Comparison of ENCODE assay signal across 8 mouse cellular contexts in genomic region chr5:123142161-123143157, GRCm38 (mm10). TPM values are rescaled to one million over a fixed set of nuclear protein-coding genes. Genes with fewer than 3 reads are reported as not detected.
DNase-seq lines count a peak whose midpoint lies in the region; ATAC-seq lines count a peak whose summit lies in the region.

Gene Setd1b, plus strand, starts transcription at chr5:123142193.

- no peaks in the 10 kb centered on the region for H3K36me3 ChIP-seq in forebrain, embryonic 11.5 days (ENCODE audit: control insufficient read depth, insufficient read depth, low read length)
- peaks cover 34% of the 10 kb centered on the region for H3K36me3 ChIP-seq in hindbrain, embryonic 10.5 days
- H3K36me3 ChIP-seq in midbrain, embryonic 10.5 days, result peaks cover 36% of the 10 kb centered on the region
- H3K36me3 ChIP-seq in stomach, embryonic 16.5 days (ENCODE audit: control insufficient read depth, insufficient read depth, low read length), result peaks cover 10% of the 10 kb centered on the region; the same call in 1 of the 2 replicates

- peak within 1 kb of the TSS; percentile 91 for H3K4me2 ChIP-seq in forebrain, embryonic 11.5 days (ENCODE audit: low read depth, low read length, severe bottlenecking)
- peak within 1 kb of the TSS; percentile 97 for H3K4me2 ChIP-seq in stomach, embryonic 16.5 days (ENCODE audit: low read depth, low read length)

- DNase-seq in layer of hippocampus, adult 8-10 months (ENCODE audit: low spot score in 2 of 2), result peak in 1 of 2 experiments; percentile 51
- no peak for DNase-seq in layer of hippocampus, adult 11-12 months (ENCODE audit: low spot score)
- DNase-seq in adrenal gland, postnatal 14 days, result peak; percentile 69
- DNase-seq in forebrain, embryonic 11.5 days (ENCODE audit: low spot score), result peak; percentile 84
- DNase-seq in hindbrain, embryonic 10.5 days (ENCODE audit: low spot score), result peak; percentile 77
- DNase-seq in left cerebral cortex, postnatal 10 days (ENCODE audit: extremely low spot score in 1 of 2, low spot score in 2 of 2), result peak in 1 of 2 experiments; percentile 72
- peak; percentile 77 for DNase-seq in midbrain, embryonic 10.5 days (ENCODE audit: low spot score)

- ATAC-seq in forebrain, embryonic 11.5 days (replicated peaks; ENCODE audit: low FRiP score), result no peak
- ATAC-seq in stomach, embryonic 16.5 days (ENCODE audit: insufficient read depth, low FRiP score), result no peak; the same call in 1 of the 2 replicates

- intact Hi-C loops in left cerebral cortex, postnatal 10 days (cut with DNase I), result no loop called here

- H3K9me3 ChIP-seq in forebrain, embryonic 11.5 days (ENCODE audit: control insufficient read depth, low read length), result no peaks in the 10 kb centered on the region
- H3K9me3 ChIP-seq in hindbrain, embryonic 10.5 days, result no peaks in the 10 kb centered on the region
- no peaks in the 10 kb centered on the region for H3K9me3 ChIP-seq in midbrain, embryonic 10.5 days (replicated peaks)
- no peaks in the 10 kb centered on the region for H3K9me3 ChIP-seq in stomach, embryonic 16.5 days (replicated peaks; ENCODE audit: control insufficient read depth, low read length)

- peak within 1 kb of the TSS; percentile 99 for H3K9ac ChIP-seq in forebrain, embryonic 11.5 days (ENCODE audit: low read length)
- H3K9ac ChIP-seq in stomach, embryonic 16.5 days (ENCODE audit: low read length), result peak within 1 kb of the TSS; percentile 100

- peak within 1 kb of the TSS; percentile 93 for H3K4me3 ChIP-seq in forebrain, embryonic 11.5 days (ENCODE audit: low read depth, low read length)
- peak within 1 kb of the TSS; percentile 92 for H3K4me3 ChIP-seq in hindbrain, embryonic 10.5 days
- H3K4me3 ChIP-seq in midbrain, embryonic 10.5 days, result peak within 1 kb of the TSS; percentile 99
- H3K4me3 ChIP-seq in stomach, embryonic 16.5 days (replicated peaks; ENCODE audit: low read length), result peak within 1 kb of the TSS; percentile 90

- peak within 1 kb of the TSS; percentile 100 for H3K27ac ChIP-seq in forebrain, embryonic 11.5 days (ENCODE audit: low read depth, low read length)
- H3K27ac ChIP-seq in hindbrain, embryonic 10.5 days, result peak within 1 kb of the TSS; percentile 100
- H3K27ac ChIP-seq in midbrain, embryonic 10.5 days (replicated peaks), result peak within 1 kb of the TSS; percentile 100
- peak within 1 kb of the TSS; percentile 98 for H3K27ac ChIP-seq in stomach, embryonic 16.5 days (ENCODE audit: low read length)

- peaks cover 20% of the 10 kb centered on the region for H3K4me1 ChIP-seq in forebrain, embryonic 11.5 days (replicated peaks; ENCODE audit: control insufficient read depth, insufficient read depth, low read length)
- H3K4me1 ChIP-seq in hindbrain, embryonic 10.5 days (replicated peaks), result peaks cover 61% of the 10 kb centered on the region
- peaks cover 64% of the 10 kb centered on the region for H3K4me1 ChIP-seq in midbrain, embryonic 10.5 days
- peaks cover 26% of the 10 kb centered on the region for H3K4me1 ChIP-seq in stomach, embryonic 16.5 days (ENCODE audit: control insufficient read depth, insufficient read depth, low read length)

- under 1% methylated on average over 66 of the region's 103 CpGs for WGBS in forebrain, embryonic 11.5 days
- under 1% methylated on average over 102 of the region's 103 CpGs for WGBS in hindbrain, embryonic 10.5 days
- WGBS in midbrain, embryonic 10.5 days, result under 1% methylated on average over 80 of the region's 103 CpGs
- WGBS in stomach, embryonic 16.5 days, result under 1% methylated on average over 66 of the region's 103 CpGs

- H3K27me3 ChIP-seq in forebrain, embryonic 11.5 days (ENCODE audit: control insufficient read depth, insufficient read depth, low read length), result no peaks in the 10 kb centered on the region
- H3K27me3 ChIP-seq in hindbrain, embryonic 10.5 days (ENCODE audit: insufficient read depth, poor library complexity, severe bottlenecking), result no peaks in the 10 kb centered on the region
- no peaks in the 10 kb centered on the region for H3K27me3 ChIP-seq in midbrain, embryonic 10.5 days (ENCODE audit: low read depth, poor library complexity, severe bottlenecking)
- no peaks in the 10 kb centered on the region for H3K27me3 ChIP-seq in stomach, embryonic 16.5 days (ENCODE audit: control insufficient read depth, insufficient read depth, low read length)

RNA-seq across cellular contexts. Expression of gene Setd1b, which starts in this region (rescaled TPM):
- total RNA-seq in layer of hippocampus, adult 8-10 months (2022), result 10 to 100 TPM; 33.1 to 37.9 (median 35.0) TPM
- total RNA-seq in adrenal gland, postnatal 14 days (2021), result 25.5 and 29.7 TPM in 2 replicates
- polyA plus RNA-seq in forebrain, embryonic 11.5 days (2014; fragmentation: Nextera tagmentation; extraction: Ambion mirVana), result 13.9 and 15.0 TPM in 2 replicates
- 7.9 and 9.5 TPM in 2 replicates for polyA plus RNA-seq in hindbrain, embryonic 10.5 days (2016; fragmentation: Nextera tagmentation; extraction: Ambion mirVana)
- 10 to 100 TPM; 30.3 to 32.6 TPM for total RNA-seq in left cerebral cortex, postnatal 10 days (2021)
- polyA plus RNA-seq in midbrain, embryonic 10.5 days (2016; fragmentation: Nextera tagmentation; extraction: Ambion mirVana), result 7.4 and 7.9 TPM in 2 replicates
- polyA plus RNA-seq in stomach, embryonic 16.5 days (2015; fragmentation: Nextera tagmentation; extraction: Ambion mirVana), result 6.7 and 7.7 TPM in 2 replicates
